Mouse (Mus musculus) lung, adult 2 months (tissue): ENCODE measurements at regions not wholly inside any gene's neighbourhood (a gene's known extent, or its start where the extent isn't known, plus 50 kb on each side); places are given as distances from the start of the nearest gene placed in this dataset.

ENCODE experiments used
- CTCF ChIP-seq: fragments of 200-500 bp; IDR thresholded peaks from 2 replicates; pipeline ENCODE4 v1.5.1; 2011; ENCODE audit warnings: mild to moderate bottlenecking, low read length, control low read depth; ENCODE audit not compliant: insufficient read depth
- POLR2A ChIP-seq: fragments of 200-500 bp; IDR thresholded peaks from 2 replicates; pipeline ENCODE4 v1.6.1; 2011; ENCODE audit warnings: low read depth, mild to moderate bottlenecking, control low read depth, low read length, borderline replicate concordance; ENCODE audit errors: extremely low read depth

GRCm38 (mm10) chr2:135571599-135571998 lies 87.2 kb upstream of the Plcb4 start:
- TF ChIP-seq CTCF (no peak), POLR2A (no peak)
